Mouse (Mus musculus): ENCODE results near the gene Arhgef3.

Gene Arhgef3

GRCm38 (mm10) chr14:27391776-27392308, 277.1 kb downstream of the Arhgef3 start:
- ATAC-seq (ENCODE audit: insufficient number of reproducible peaks, low FRiP score, low TSS enrichment): no peak

- ATAC-seq (ENCODE audit: insufficient number of reproducible peaks, low FRiP score, low TSS enrichment): no peak
These were observed 278.0 kb downstream of the Arhgef3 start for GRCm38 (mm10) chr14:27392660-27393059.

DNA sequence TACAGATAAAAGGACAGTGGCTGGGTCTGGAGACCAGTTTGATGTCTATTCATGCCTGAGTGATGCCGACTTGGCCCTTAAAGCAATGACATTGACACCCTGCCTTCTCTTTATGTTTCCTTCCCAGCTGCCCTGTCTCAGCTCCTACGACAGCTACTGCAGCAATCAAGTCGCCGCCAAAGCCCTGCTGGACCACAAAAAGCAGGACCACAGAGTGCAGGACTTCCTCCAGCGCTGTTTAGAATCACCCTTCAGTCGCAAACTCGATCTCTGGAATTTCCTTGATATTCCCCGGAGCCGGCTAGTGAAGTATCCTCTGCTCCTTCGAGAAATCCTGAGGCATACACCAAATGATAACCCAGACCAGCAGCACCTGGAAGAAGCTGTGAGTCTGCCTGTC, 279.1 kb downstream of the Arhgef3 start:
- no peak for ATAC-seq (ENCODE audit: insufficient number of reproducible peaks, low FRiP score, low TSS enrichment)

DNA sequence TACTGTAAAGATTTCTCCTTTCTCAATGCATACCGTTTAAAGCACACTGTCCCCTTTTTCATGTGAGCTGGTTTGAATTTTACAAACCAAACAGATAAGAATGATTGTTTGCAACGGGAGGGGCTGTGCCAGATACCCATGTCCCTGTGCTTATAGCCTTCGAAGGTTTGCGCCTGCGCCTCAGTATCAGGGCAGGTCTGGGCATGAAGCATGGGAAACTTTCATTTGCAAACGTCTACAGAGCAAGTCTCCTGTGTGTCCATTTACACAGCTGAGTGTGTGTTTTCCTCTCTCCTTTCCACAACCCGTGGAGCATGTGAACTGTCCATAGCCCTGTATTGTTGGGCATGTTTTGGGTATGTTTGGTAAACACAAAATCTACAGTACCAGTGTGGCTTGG, 281.7 kb downstream of the Arhgef3 start:
- ATAC-seq (ENCODE audit: insufficient number of reproducible peaks, low FRiP score, low TSS enrichment): no peak

DNA sequence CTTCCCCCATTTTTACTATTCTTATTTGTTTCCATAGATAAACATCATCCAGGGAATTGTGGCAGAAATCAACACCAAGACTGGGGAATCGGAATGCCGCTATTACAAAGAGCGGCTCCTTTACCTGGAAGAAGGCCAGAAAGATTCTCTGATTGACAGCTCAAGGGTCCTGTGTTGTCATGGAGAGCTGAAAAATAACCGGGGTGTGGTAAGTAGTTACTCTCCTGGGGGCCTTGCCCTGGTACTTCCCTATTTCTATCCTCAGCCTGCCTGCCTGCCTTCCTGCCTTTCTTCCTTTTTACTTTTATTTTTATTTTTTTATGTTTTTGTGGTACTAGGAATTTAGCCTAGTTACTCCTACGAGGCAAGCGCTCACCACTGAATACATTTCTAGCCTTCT, 282.8 kb downstream of the Arhgef3 start:
- ATAC-seq (ENCODE audit: insufficient number of reproducible peaks, low FRiP score, low TSS enrichment): no peak

DNA sequence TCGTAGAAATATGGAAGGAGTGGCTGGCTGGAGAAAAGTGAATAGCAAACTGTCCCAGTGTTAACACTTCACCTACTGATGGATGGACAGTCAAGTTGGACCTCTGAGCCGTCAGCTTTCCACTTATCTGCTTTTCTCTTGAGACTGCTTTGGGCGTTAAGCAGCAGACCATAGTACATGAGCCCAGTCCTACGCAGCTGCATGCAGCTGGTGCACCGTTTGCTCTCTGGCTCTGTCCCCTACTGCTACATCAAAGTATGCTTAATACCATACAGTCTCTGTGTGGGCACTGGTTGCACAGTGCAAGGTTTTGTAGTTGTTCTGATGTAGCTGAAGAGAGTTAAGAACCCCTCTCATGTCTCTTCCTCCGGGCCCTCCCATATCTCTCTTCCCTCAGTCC, 285.8 kb downstream of the Arhgef3 start:
- ATAC-seq (ENCODE audit: insufficient number of reproducible peaks, low FRiP score, low TSS enrichment): no peak

DNA sequence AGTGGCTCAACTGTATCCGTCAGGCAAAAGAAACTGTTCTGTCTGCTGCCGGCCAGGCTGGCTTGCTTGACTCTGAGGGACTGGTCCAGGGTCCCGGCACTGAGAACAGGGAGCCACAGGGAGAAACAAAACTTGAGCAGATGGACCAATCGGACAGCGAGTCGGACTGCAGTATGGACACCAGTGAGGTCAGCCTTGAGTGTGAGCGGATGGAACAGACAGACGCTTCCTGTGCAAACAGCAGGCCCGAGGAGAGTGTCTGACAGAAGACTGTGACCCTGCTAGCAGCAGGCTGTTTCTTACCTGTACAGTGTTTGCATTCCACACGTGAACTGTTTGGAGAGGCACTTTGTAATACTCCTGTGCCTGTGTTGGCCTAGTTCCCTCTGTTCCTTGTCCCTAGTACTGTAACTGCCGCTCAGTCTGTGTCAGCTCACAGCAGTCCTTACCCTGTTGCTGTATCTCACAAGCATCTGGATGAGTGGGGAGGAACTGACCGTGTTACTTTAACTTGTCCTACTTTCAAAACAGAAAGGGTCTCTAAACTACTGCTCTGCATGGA, 287.1 kb downstream of the Arhgef3 start:
- no peak for ATAC-seq (ENCODE audit: insufficient number of reproducible peaks, low FRiP score, low TSS enrichment)

- no peak for ATAC-seq (ENCODE audit: insufficient number of reproducible peaks, low FRiP score, low TSS enrichment)
These were observed 287.9 kb downstream of the Arhgef3 start for GRCm38 (mm10) chr14:27402332-27403250.

GRCm38 (mm10) chr14:27405452-27405851, 290.8 kb downstream of the Arhgef3 start:
- ATAC-seq (ENCODE audit: insufficient number of reproducible peaks, low FRiP score, low TSS enrichment): no peak

GRCm38 (mm10) chr14:27405947-27406346, 291.2 kb downstream of the Arhgef3 start:
- no peak for ATAC-seq (ENCODE audit: insufficient number of reproducible peaks, low FRiP score, low TSS enrichment)

DNA sequence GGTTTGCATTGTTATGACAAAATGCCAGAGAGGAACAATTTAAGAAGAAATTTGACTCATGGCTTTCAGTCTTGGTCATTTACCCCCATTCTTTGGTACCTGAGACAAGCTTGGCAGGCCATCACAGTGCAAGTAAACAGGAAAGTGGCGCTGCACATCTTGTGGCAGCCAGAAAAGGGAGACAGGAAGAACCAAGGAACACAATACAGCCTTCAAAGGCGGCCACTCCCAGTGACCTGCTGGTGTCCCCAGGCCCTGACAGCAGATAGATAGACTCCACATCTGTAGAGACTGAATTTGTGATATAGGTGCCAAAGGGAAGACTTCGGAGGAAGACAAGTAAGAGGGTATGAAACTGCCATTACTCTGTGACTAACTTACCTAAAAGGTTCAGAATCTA, 293.5 kb downstream of the Arhgef3 start:
- no peak for ATAC-seq (ENCODE audit: insufficient number of reproducible peaks, low FRiP score, low TSS enrichment)

- ATAC-seq (ENCODE audit: insufficient number of reproducible peaks, low FRiP score, low TSS enrichment): no peak
These were observed 295.0 kb downstream of the Arhgef3 start for GRCm38 (mm10) chr14:27409662-27410061.

DNA sequence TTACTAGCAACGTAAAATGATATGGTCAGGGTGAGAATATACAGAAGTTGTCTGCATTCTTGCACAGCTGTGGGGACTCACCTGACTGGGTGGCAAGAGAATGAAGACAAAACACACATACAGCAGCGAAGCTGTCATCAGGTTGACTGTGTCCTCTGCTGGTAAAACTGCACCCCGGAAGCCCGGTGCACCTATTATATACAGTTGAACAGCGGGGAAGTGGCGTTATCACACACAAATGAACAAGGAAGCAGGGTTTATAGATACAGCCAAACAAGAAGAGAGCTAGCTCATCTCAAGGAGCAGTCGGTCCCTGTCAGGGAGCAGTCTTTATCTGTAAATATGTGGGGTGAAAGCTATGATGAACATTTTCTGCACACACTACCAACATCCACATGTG, 296.8 kb downstream of the Arhgef3 start:
- ATAC-seq (ENCODE audit: insufficient number of reproducible peaks, low FRiP score, low TSS enrichment): no peak

DNA sequence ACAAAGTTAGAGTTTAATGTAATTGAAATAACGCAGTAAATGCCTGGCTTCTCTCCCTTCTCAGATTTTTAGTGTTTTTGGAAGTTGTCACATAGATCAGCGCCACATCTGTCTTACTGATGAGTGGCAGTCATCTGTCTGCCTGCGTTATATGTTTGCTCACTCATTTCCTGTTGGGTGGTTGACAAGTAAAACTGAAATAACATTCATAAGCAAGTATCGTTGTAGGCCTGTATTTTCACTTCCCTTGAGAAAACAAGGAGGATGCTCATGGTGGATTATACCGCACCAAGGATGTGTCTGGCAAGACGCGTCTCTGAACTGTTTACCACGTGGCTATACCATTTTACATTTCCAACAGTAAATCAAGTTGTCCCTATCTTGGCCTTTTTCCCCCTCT, 298.0 kb downstream of the Arhgef3 start:
- no peak for ATAC-seq (ENCODE audit: insufficient number of reproducible peaks, low FRiP score, low TSS enrichment)

GRCm38 (mm10) chr14:27413961-27414360, 299.3 kb downstream of the Arhgef3 start:
- no peak for ATAC-seq (ENCODE audit: insufficient number of reproducible peaks, low FRiP score, low TSS enrichment)

GRCm38 (mm10) chr14:27420816-27421215, 306.1 kb downstream of the Arhgef3 start:
- ATAC-seq (ENCODE audit: insufficient number of reproducible peaks, low FRiP score, low TSS enrichment): no peak

DNA sequence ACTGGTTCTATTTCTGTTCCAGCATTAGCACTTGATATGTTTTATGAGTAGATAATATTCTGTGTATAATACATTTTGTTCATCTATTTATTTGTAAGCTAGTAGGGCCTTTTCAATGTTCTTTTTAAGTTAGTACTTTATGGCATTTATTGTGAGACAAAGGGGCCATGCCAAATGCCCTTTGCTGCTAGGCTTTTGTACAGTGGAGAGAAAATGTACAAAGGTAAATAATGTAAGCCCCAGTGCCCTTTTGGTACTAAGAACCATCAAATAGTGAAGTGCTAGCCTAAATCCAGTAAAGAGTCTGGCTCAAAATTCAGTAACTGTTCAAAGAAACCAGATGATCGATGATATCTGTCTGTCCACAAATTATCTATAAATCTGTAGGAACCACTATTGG, 307.6 kb downstream of the Arhgef3 start:
- ATAC-seq (ENCODE audit: insufficient number of reproducible peaks, low FRiP score, low TSS enrichment): no peak

DNA sequence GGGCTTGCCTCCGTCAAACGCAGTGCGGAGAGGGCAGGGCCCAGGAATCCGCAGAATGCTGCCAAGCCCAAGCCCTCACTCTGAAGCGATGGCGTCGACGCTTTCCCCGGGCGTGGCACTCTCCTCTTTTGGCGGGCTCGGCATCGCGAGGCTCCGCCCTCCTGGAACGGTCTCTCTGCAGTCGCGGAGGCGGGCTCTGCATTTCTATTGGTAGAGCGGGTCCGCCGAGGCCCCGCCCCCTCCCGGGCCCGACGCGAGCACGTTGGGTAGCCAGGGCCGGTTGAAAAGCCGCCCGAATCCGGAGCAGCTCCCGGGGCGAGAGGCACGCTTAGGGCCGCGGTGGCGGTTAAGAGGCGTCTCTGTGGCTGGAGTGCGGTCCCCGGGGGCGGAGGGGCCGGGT, 313.9 kb downstream of the Arhgef3 start, which contains the start of gene Fam208a:
Gene Fam208a, plus strand, starts transcription at position 262 of the 400 bp plus-strand sequence.
- ATAC-seq (ENCODE audit: insufficient number of reproducible peaks, low FRiP score, low TSS enrichment): peak; percentile 89

GRCm38 (mm10) chr14:27428973-27429711, 314.4 kb downstream of the Arhgef3 start:
- ATAC-seq (ENCODE audit: insufficient number of reproducible peaks, low FRiP score, low TSS enrichment): peak; percentile 91

DNA sequence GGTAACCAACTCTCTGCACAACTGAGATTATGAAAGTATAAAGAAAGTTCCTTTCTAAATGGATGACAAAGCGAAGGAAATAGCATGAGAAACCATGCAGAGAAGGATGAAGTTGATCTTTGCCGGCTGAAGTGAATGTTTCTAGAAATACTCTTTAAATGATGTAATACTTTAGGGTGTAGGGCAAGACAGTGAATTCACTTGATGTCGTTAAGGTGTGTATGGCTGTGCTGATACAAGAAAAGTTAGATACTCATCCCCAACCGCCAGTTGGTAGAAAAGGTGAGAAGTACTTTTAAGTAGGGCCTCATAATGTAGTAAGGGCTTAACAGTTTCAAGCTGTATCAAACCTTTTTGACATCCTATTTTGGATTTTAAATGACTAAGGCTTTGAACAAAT, 315.6 kb downstream of the Arhgef3 start:
- ATAC-seq (ENCODE audit: insufficient number of reproducible peaks, low FRiP score, low TSS enrichment): no peak

GRCm38 (mm10) chr14:27432064-27432463, 317.4 kb downstream of the Arhgef3 start:
- ATAC-seq (ENCODE audit: insufficient number of reproducible peaks, low FRiP score, low TSS enrichment): no peak

All from cerebellum, adult (tissue).